Mouse (Mus musculus) heart, embryonic 14.5 days (tissue): ENCODE results near the gene Prkra. TPM values are rescaled to one million over a fixed set of nuclear protein-coding genes. Genes with fewer than 3 reads are reported as not detected.

Source experiments
- ATAC-seq: fragments of 200-750 bp; cut with Nextera tagmentation; 2 replicates; pipeline ENCODE4 v1.8.0; 2017; ENCODE audit warnings: low read depth, moderate TSS enrichment; ENCODE audit not compliant: insufficient number of reproducible peaks, insufficient read depth, low FRiP score
- H3K27ac ChIP-seq, 2 experiments: fragments of 200-500 bp in 1 of 2; fragments of 300-500 bp in 1 of 2; sonication (generic) in 1 of 2; replicated peaks in 1 of 2; 2 replicates each; pipeline ENCODE4 v1.5.1; 2012 to 2014; ENCODE audit warnings: low read depth in 2 of 2, low read length in 2 of 2, control low read depth in 1 of 2, mild to moderate bottlenecking in 1 of 2, mixed read lengths in 1 of 2; ENCODE audit not compliant: control insufficient read depth in 1 of 2, insufficient read depth in 1 of 2
- H3K27me3 ChIP-seq: fragments of 300-500 bp; sonication (generic); 2 replicates; pipeline ENCODE4 v1.6.1; 2014; ENCODE audit warnings: mild to moderate bottlenecking, low read length, control low read depth; ENCODE audit not compliant: control insufficient read depth, insufficient read depth
- H3K36me3 ChIP-seq: fragments of 300-500 bp; sonication (generic); 2 replicates; pipeline ENCODE4 v1.6.1; 2014; ENCODE audit warnings: mild to moderate bottlenecking, control low read depth, low read length, mixed read lengths; ENCODE audit not compliant: control insufficient read depth, insufficient read depth
- H3K4me1 ChIP-seq, 2 experiments: fragments of 200-500 bp in 1 of 2; fragments of 300-500 bp in 1 of 2; sonication (generic) in 1 of 2; 2 replicates each; pipeline ENCODE4 v1.6.1; 2012 to 2014; ENCODE audit warnings: low read length in 2 of 2, control low read depth in 1 of 2, mixed read lengths in 1 of 2; ENCODE audit not compliant: control insufficient read depth in 2 of 2, insufficient read depth in 2 of 2
- H3K4me2 ChIP-seq: fragments of 300-500 bp; sonication (generic); 2 replicates; pipeline ENCODE4 v1.6.1; 2014; ENCODE audit warnings: mild to moderate bottlenecking, low read length
- H3K4me3 ChIP-seq, 2 experiments: fragments of 200-500 bp in 1 of 2; fragments of 300-500 bp in 1 of 2; sonication (generic) in 1 of 2; 2 replicates each; pipeline ENCODE4 v1.5.1; 2012 to 2014; ENCODE audit warnings: low read length in 2 of 2, mild to moderate bottlenecking in 2 of 2, control low read depth in 1 of 2, low read depth in 1 of 2, moderate library complexity in 1 of 2; ENCODE audit not compliant: control insufficient read depth in 1 of 2, insufficient read depth in 1 of 2
- H3K9ac ChIP-seq: fragments of 300-500 bp; sonication (generic); 2 replicates; pipeline ENCODE4 v1.6.1; 2014; ENCODE audit warnings: mild to moderate bottlenecking, low read length
- H3K9me3 ChIP-seq: fragments of 300-500 bp; sonication (generic); 2 replicates; pipeline ENCODE4 v1.6.1; 2016; ENCODE audit warnings: low read length, control low read depth; ENCODE audit not compliant: control insufficient read depth
- WGBS: fragments of 180-500 bp; shearing (Covaris S2); extraction: QIAGEN DNeasy Blood & Tissue Kit; methylation state at CpG from one replicate; pipeline ENCODE4 v1.1.7; 2014; 5-methylcytosine and 5-hydroxymethylcytosine counted together
- polyA plus RNA-seq: library from polyadenylated mRNA; unstranded; fragments of >200 nt; fragmentation: Nextera tagmentation; extraction: Ambion mirVana; gene quantifications from 2 replicates; pipeline ENCODE4 v1.2.1, GENCODE M21; 2014

Gene Prkra
- polyA plus RNA-seq, 1 experiment from 2014 or later: 38.9 TPM

GRCm38 (mm10) chr2:76682301-76682700 is 34.5 kb upstream of the Prkra start:
- Histone ChIP-seq H3K27me3 (no peaks in the 10 kb centered on the region), H3K9me3 (no peaks in the 10 kb centered on the region), H3K4me2 (no peak overlapping the region), H3K27ac (no peak overlapping the region), H3K36me3 (peaks cover 80% of the 10 kb centered on the region), H3K4me3 (no peak overlapping the region), H3K9ac (no peak overlapping the region), H3K4me1 (no peaks in the 10 kb centered on the region)
- ATAC-seq: no peak
- WGBS: 88% methylated on average over 8 of the region's 8 CpGs

- Histone ChIP-seq H3K27ac (no peak overlapping the region), H3K4me2 (peak overlapping the region; percentile 88), H3K4me3 (peak overlapping the region in 1 of 2 experiments; percentile 83; a peak in 1 of 4 replicates), H3K27me3 (no peaks in the 10 kb centered on the region), H3K36me3 (peaks cover 24% of the 10 kb centered on the region), H3K4me1 (peaks cover 6 to 31% of the 10 kb centered on the region in 2 experiments), H3K9me3 (no peaks in the 10 kb centered on the region), H3K9ac (peak overlapping the region; percentile 89)
- WGBS: 70% methylated on average over 13 of the region's 13 CpGs
- no peak for ATAC-seq
Measured at GRCm38 (mm10) chr2:76676401-76677226, 28.8 kb upstream of the Prkra start.

GRCm38 (mm10) chr2:76675949-76676348 is 28.1 kb upstream of the Prkra start:
- 31% methylated on average over 4 of the region's 4 CpGs for WGBS
- peaks cover 6 to 32% of the 10 kb centered on the region in 2 experiments for H3K4me1 ChIP-seq
- H3K9ac ChIP-seq: peak overlapping the region; percentile 89
- no peak overlapping the region for H3K27ac ChIP-seq
- H3K4me2 ChIP-seq: peak overlapping the region; percentile 88
- peak overlapping the region; percentile 20 to 83; a peak in 3 of 4 replicates for H3K4me3 ChIP-seq
- no peaks in the 10 kb centered on the region for H3K9me3 ChIP-seq
- no peaks in the 10 kb centered on the region for H3K27me3 ChIP-seq
- ATAC-seq: no peak
- H3K36me3 ChIP-seq: peaks cover 19% of the 10 kb centered on the region

- H3K36me3 ChIP-seq: peaks cover 16% of the 10 kb centered on the region
- peak overlapping the region; percentile 78 to 83 for H3K4me3 ChIP-seq
- H3K4me1 ChIP-seq: peaks cover 6 to 32% of the 10 kb centered on the region in 2 experiments
- H3K4me2 ChIP-seq: peak overlapping the region; percentile 88
- peak overlapping the region in 1 of 2 experiments; percentile 85; a peak in 2 of 4 replicates for H3K27ac ChIP-seq
- under 1% methylated on average over 40 of the region's 44 CpGs for WGBS
- ATAC-seq: peak; percentile 13; the same call in 1 of the 2 replicates
- H3K9ac ChIP-seq: peak overlapping the region; percentile 89
- no peaks in the 10 kb centered on the region for H3K9me3 ChIP-seq
- no peaks in the 10 kb centered on the region for H3K27me3 ChIP-seq
Measured at GRCm38 (mm10) chr2:76675451-76675850, 27.6 kb upstream of the Prkra start.

- no peaks in the 10 kb centered on the region for H3K9me3 ChIP-seq
- H3K27me3 ChIP-seq: no peaks in the 10 kb centered on the region
- peak within 1 kb of the TSS; percentile 78 to 83 for H3K4me3 ChIP-seq
- peak within 1 kb of the TSS; percentile 88 for H3K4me2 ChIP-seq
- H3K36me3 ChIP-seq: peaks cover 12% of the 10 kb centered on the region
- peak within 1 kb of the TSS; percentile 89 for H3K9ac ChIP-seq
- peak within 1 kb of the TSS; percentile 72 to 85 for H3K27ac ChIP-seq
- H3K4me1 ChIP-seq: peaks cover 6 to 32% of the 10 kb centered on the region in 2 experiments
- ATAC-seq: peak; percentile 79
- 6% methylated on average over 38 of the region's 52 CpGs for WGBS
Measured at GRCm38 (mm10) chr2:76674725-76675427, 27.1 kb upstream of the Prkra start, which contains the start of gene Plekha3. TSS of gene Plekha3 (plus strand) at chr2:76675281.

GRCm38 (mm10) chr2:76673472-76674081 is 25.8 kb upstream of the Prkra start:
- peaks cover 6 to 32% of the 10 kb centered on the region in 2 experiments for H3K4me1 ChIP-seq
- peaks cover 13% of the 10 kb centered on the region; the same call in 1 of the 2 replicates for H3K36me3 ChIP-seq
- H3K9ac ChIP-seq: no peak overlapping the region
- ATAC-seq: no peak
- H3K4me3 ChIP-seq: peak overlapping the region in 1 of 2 experiments; percentile 48; a peak in 2 of 4 replicates
- H3K27ac ChIP-seq: peak overlapping the region; percentile 66 to 84; a peak in 3 of 4 replicates
- H3K9me3 ChIP-seq: no peaks in the 10 kb centered on the region
- H3K27me3 ChIP-seq: no peaks in the 10 kb centered on the region
- WGBS: 25% methylated on average over 7 of the region's 7 CpGs
- peak overlapping the region; percentile 68 for H3K4me2 ChIP-seq

- Histone ChIP-seq H3K27ac (peak within 1 kb of the TSS; percentile 66 to 84), H3K9me3 (no peaks in the 10 kb centered on the region), H3K9ac (peak within 1 kb of the TSS; percentile 67), H3K36me3 (peaks cover 8% of the 10 kb centered on the region; the same call in 1 of the 2 replicates), H3K4me1 (peaks cover 6 to 32% of the 10 kb centered on the region in 2 experiments), H3K27me3 (no peaks in the 10 kb centered on the region), H3K4me3 (peak within 1 kb of the TSS; percentile 39 to 48), H3K4me2 (peak within 1 kb of the TSS; percentile 68)
- 0% methylated on average over 17 of the region's 17 CpGs for WGBS
- peak; percentile 91 for ATAC-seq
Measured at GRCm38 (mm10) chr2:76672966-76673392, 25.2 kb upstream of the Prkra start, which contains the start of gene Fkbp7. TSS of gene Fkbp7 (minus strand) at chr2:76673116.
